Mouse (Mus musculus) embryonic facial prominence, embryonic 12.5 days (tissue): Measurements from ENCODE around the gene Tmem45a. TPM values are rescaled to one million over a fixed set of nuclear protein-coding genes. Genes with fewer than 3 reads are reported as not detected.

Source experiments
- ATAC-seq: fragments of 200-750 bp; cut with Nextera tagmentation; 2 replicates; pipeline ENCODE4 v1.8.0; 2017; ENCODE audit not compliant: insufficient number of reproducible peaks, insufficient read depth, low FRiP score, low TSS enrichment
- H3K27ac ChIP-seq: fragments of 300-500 bp; sonication (generic); 2 replicates; pipeline ENCODE4 v1.5.1; 2016; ENCODE audit warnings: mild to moderate bottlenecking
- H3K27me3 ChIP-seq: fragments of 300-500 bp; sonication (generic); 2 replicates; pipeline ENCODE4 v1.6.1; 2016; ENCODE audit warnings: mild to moderate bottlenecking, moderate library complexity
- H3K36me3 ChIP-seq: fragments of 300-500 bp; sonication (generic); 2 replicates; pipeline ENCODE4 v1.6.1; 2016; ENCODE audit warnings: mild to moderate bottlenecking
- H3K4me1 ChIP-seq: fragments of 300-500 bp; sonication (generic); 2 replicates; pipeline ENCODE4 v1.6.1; 2016
- H3K4me2 ChIP-seq: fragments of 300-500 bp; sonication (generic); replicated peaks from 2 replicates; pipeline ENCODE4 v1.6.1; 2016; ENCODE audit warnings: mild to moderate bottlenecking, moderate library complexity
- H3K4me3 ChIP-seq: fragments of 300-500 bp; sonication (generic); 2 replicates; pipeline ENCODE4 v1.5.1; 2016; ENCODE audit warnings: mild to moderate bottlenecking
- H3K9ac ChIP-seq: fragments of 300-500 bp; sonication (generic); 2 replicates; pipeline ENCODE4 v1.6.1; 2016; ENCODE audit warnings: mild to moderate bottlenecking, moderate library complexity
- H3K9me3 ChIP-seq: fragments of 300-500 bp; sonication (generic); 2 replicates; pipeline ENCODE4 v1.6.1; 2016; ENCODE audit warnings: mild to moderate bottlenecking, moderate library complexity
- WGBS: fragments of 180-500 bp; shearing (Covaris S2); methylation state at CpG from one replicate; pipeline ENCODE4 v1.1.7; 2016; 5-methylcytosine and 5-hydroxymethylcytosine counted together
- polyA plus RNA-seq: library from polyadenylated mRNA; unstranded; fragments of >200 nt; fragmentation: Nextera tagmentation; extraction: Ambion mirVana; gene quantifications from 2 replicates; pipeline ENCODE4 v1.2.1, GENCODE M21; 2016

The Tmem45a gene
- polyA plus RNA-seq, 1 experiment from 2014 or later: 23.3 TPM

DNA sequence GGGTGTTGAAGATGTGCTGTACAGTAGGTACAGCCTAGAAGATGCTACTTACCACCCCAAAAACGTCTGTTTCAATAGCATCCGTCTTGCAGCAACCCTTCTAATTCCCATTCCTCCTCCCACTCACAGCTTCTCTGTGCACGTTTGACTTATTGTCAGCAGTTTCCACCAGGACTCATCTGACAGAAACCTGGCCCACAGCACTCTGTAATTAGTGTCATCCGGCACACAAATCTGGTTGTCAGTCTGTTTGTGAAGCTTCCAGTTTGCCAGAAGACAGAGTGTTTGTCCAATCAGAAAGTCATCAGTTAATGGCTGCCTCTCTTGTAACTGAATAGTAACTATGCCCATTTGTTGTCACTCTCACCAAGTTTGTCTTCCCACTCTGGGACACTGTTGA is 18.4 kb downstream of the Tmem45a start:
- Histone ChIP-seq H3K4me1 (no peaks in the 10 kb centered on the region), H3K27me3 (no peaks in the 10 kb centered on the region), H3K9ac (no peak overlapping the region), H3K4me2 (no peak overlapping the region), H3K36me3 (no peaks in the 10 kb centered on the region), H3K4me3 (no peak overlapping the region), H3K27ac (no peak overlapping the region), H3K9me3 (no peaks in the 10 kb centered on the region)
- no peak for ATAC-seq
- WGBS: 69% methylated on average over 4 of the region's 4 CpGs

DNA sequence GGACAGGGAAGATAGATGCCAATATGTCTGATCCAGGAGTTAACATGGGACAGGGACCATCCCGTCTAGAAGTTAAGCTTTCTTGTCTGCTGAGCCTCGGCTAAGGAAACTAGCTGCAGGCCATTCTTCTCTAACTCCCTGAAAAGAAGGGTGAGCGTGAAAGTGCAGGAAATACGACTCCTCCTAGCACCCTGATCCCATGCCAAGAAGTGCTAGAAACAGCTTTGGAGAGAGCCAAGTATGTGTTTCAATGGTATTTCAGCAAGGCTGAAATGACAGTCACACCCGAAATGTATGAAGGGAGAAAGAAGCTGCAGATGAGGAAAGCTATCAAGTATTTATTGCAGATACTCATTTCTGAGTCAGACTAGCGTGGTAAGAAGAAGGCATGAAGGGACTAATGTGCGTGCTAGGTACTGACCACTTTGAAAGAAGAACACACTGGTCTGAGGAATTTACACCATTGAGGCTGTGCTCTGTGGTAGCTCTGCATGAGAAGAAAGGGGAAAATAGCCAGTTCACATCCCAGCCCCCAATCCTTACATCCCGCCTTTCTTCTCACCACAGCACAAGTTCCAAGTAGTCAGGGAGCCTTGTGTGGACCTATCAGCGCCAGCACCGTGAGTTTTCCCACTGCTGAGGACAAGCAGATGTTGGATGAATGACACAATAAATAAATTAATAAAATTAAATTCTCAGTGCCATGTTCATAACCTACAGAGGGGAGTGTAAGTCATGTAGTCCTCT is 33.0 kb downstream of the Tmem45a start:
- Histone ChIP-seq H3K27ac (no peak overlapping the region), H3K4me1 (no peaks in the 10 kb centered on the region), H3K27me3 (no peaks in the 10 kb centered on the region), H3K9ac (no peak overlapping the region), H3K9me3 (no peaks in the 10 kb centered on the region), H3K4me2 (no peak overlapping the region), H3K4me3 (no peak overlapping the region), H3K36me3 (no peaks in the 10 kb centered on the region)
- whole genome bisulfite sequencing: 57% methylated on average over 10 of the region's 10 CpGs
- no peak for ATAC-seq

DNA sequence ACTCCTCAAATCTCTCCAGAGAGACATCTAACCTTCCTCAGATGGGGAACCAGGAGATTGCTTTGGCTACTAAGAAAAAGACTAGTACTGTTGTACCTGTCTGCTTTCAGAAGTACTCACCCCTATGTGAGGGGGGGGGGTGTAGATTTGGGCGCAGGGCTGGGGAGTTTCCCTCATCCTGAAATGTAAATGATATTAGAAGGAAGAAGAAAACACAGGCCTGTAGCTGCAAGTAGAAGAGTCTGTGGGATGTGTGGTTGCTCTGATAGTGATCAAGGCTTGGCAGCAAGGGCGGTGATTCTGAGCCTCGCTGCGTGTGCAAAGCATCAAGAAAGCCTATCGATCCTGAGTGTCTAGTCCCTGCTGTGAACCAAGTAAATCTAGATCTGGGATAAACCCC is 43.0 kb downstream of the Tmem45a start:
- Histone ChIP-seq H3K4me3 (no peak overlapping the region), H3K27me3 (no peaks in the 10 kb centered on the region), H3K36me3 (no peaks in the 10 kb centered on the region), H3K4me2 (no peak overlapping the region), H3K9ac (no peak overlapping the region), H3K27ac (no peak overlapping the region), H3K9me3 (no peaks in the 10 kb centered on the region), H3K4me1 (no peaks in the 10 kb centered on the region)
- 93% methylated on average over 5 of the region's 5 CpGs for WGBS
- ATAC-seq: no peak

DNA sequence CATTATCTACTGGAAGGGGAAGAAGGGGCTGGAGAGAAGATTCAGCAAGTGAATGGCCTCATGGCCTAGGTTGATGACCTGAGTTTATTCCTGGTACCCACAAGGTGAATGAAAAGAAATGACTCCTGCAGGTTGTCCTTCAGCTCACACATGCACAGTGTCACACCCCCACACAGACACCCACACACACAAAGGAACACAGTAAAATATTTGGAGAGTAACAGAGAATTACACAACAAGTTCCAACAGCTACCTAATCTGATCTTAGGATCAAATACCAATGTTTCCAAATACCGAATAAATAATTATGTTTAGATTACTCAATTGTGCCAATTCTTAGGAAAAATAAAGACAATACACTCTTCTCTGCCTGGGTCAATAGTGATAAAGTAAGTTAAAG is 52.7 kb downstream of the Tmem45a start:
- Histone ChIP-seq H3K4me2 (no peak overlapping the region), H3K27ac (no peak overlapping the region), H3K4me3 (no peak overlapping the region), H3K36me3 (no peaks in the 10 kb centered on the region), H3K27me3 (no peaks in the 10 kb centered on the region), H3K9ac (no peak overlapping the region), H3K4me1 (no peaks in the 10 kb centered on the region), H3K9me3 (no peaks in the 10 kb centered on the region)
- ATAC-seq: no peak
- WGBS: 88% methylated on average over 1 of the region's 1 CpGs

DNA sequence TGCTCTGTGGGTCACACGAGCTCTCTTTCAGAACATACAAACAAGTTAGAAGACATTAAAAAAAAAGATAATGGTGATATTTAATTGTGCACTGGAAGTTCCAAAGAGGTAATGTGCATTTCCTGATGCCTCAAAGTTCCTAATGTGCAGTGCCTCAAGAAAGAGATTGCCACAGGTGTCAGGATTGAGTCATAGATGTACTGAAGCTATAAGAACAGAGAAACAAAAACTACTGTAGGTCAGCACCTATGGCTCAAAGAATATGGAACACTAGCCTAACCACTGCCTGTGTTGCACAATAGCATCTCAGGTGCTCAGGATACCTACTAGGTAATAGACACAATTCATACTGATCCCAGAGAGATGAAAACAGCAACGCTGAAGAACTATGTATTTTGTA is 54.0 kb downstream of the Tmem45a start:
- Histone ChIP-seq H3K27ac (no peak overlapping the region), H3K9ac (no peak overlapping the region), H3K36me3 (no peaks in the 10 kb centered on the region), H3K4me3 (no peak overlapping the region), H3K4me2 (no peak overlapping the region), H3K4me1 (no peaks in the 10 kb centered on the region), H3K27me3 (no peaks in the 10 kb centered on the region), H3K9me3 (no peaks in the 10 kb centered on the region)
- 92% methylated on average over 2 of the region's 2 CpGs for WGBS
- no peak for ATAC-seq

DNA sequence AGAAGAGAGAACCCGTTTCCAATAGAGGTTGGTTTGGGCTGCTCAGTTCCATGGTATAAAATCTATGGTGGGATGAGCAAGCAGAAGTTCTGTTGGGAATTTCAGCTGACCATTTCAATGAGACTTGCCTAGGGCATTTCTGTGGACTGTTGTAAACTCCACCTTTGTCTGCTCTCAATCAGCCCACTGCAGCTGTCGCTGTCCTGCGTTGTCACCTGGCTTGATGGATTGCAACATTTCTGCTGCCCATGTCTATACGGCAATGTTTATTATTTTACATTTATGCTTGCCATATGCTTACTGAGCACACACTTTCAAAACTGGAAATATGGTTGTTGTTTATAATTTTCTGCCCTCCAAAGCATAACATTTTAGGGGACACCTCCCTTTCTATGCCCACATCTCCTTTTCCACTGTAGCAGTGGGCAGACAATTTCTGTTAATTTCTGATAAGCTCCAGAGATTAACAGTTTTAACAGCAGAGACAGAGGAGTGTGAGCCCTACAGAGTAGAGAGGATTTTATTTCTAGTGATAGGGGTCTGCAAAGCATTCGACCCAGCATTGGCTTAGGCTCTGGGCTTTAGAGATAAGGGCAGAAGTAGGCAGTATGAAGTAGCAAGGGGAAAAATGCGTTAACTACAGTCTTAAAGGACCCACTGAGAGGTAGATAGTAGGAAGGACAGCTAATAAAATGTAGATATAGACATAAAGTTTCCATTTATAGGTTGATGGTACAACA is 84.4 kb downstream of the Tmem45a start:
- no peak overlapping the region for H3K4me2 ChIP-seq
- no peak for ATAC-seq
- no peak overlapping the region for H3K4me3 ChIP-seq
- no peaks in the 10 kb centered on the region for H3K4me1 ChIP-seq
- no peaks in the 10 kb centered on the region for H3K36me3 ChIP-seq
- 81% methylated on average over 6 of the region's 6 CpGs for WGBS
- H3K27me3 ChIP-seq: no peaks in the 10 kb centered on the region
- no peak overlapping the region for H3K27ac ChIP-seq
- no peaks in the 10 kb centered on the region for H3K9me3 ChIP-seq
- H3K9ac ChIP-seq: no peak overlapping the region

DNA sequence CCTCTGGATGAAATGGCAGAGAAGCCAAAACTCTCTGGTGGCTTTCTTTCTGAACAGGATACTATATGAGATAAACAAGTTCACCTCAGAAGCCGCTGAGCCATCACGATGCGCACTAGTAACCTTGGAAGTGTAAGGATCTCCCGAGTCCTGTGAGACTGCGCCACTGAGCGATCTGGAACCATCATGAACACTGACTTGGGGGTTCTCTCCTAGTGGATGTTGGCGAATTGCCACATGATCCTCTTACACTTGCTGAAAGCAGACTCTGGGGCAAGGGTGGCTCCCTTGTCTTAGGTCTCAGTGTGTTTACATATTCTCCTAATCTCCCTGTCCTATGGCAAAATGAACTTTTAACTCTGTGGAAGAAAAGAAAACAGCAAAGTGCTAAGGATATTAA is 85.0 kb downstream of the Tmem45a start:
- WGBS: 89% methylated on average over 7 of the region's 7 CpGs
- no peak overlapping the region for H3K4me2 ChIP-seq
- H3K27me3 ChIP-seq: no peaks in the 10 kb centered on the region
- H3K36me3 ChIP-seq: no peaks in the 10 kb centered on the region
- ATAC-seq: no peak
- H3K4me1 ChIP-seq: no peaks in the 10 kb centered on the region
- no peaks in the 10 kb centered on the region for H3K9me3 ChIP-seq
- no peak overlapping the region for H3K4me3 ChIP-seq
- no peak overlapping the region for H3K9ac ChIP-seq
- H3K27ac ChIP-seq: no peak overlapping the region

DNA sequence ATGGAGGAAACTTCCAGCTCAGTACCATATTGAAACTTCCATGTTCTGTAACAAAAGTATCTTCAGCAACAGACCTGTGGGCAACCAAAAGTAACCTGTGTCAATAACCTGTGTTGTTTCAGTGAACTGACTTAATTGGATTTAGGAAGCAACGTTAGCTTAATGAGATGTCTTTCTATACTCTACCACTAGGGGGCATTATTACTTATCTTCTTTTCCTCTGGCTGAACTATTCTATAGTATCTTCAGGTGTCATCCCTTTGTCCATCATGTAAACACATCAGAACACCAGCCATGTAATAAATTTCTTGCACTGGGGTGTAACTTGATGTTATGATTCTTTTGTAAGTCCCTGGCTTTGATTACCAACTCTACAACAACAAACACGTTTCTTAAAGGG is 85.5 kb downstream of the Tmem45a start:
- Histone ChIP-seq H3K4me1 (no peaks in the 10 kb centered on the region), H3K4me2 (no peak overlapping the region), H3K9ac (no peak overlapping the region), H3K27ac (no peak overlapping the region), H3K36me3 (no peaks in the 10 kb centered on the region), H3K4me3 (no peak overlapping the region), H3K27me3 (no peaks in the 10 kb centered on the region), H3K9me3 (no peaks in the 10 kb centered on the region)
- no peak for ATAC-seq
- WGBS: 36% methylated on average over 2 of the region's 2 CpGs

DNA sequence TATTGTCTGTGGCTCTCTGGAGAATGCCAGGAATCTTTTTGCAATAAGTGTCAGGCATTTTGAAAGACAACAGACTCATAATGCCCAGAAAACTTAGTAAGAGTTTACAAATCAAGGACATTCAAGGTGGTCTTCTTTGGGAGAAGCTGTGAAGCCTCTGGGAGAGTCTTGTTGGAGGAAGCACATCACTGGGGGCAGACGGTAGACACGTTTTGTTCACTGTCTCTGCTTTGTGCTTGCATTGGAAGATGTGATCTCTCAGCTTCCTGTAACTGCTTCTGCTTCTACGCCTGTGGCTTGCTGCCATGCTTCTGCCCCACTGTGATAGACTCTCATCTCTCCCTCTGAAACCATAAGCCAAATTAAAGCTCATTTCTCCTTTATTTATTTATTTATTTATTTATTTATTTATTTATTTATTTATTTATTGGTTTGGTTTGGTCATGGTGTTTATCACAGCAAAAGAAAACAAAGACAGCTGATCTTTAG is 86.4 kb downstream of the Tmem45a start:
- H3K27me3 ChIP-seq: no peaks in the 10 kb centered on the region
- 84% methylated on average over 3 of the region's 3 CpGs for WGBS
- H3K4me3 ChIP-seq: no peak overlapping the region
- no peak overlapping the region for H3K4me2 ChIP-seq
- H3K27ac ChIP-seq: no peak overlapping the region
- H3K36me3 ChIP-seq: no peaks in the 10 kb centered on the region
- no peak for ATAC-seq
- H3K9ac ChIP-seq: no peak overlapping the region
- H3K9me3 ChIP-seq: no peaks in the 10 kb centered on the region
- no peaks in the 10 kb centered on the region for H3K4me1 ChIP-seq

DNA sequence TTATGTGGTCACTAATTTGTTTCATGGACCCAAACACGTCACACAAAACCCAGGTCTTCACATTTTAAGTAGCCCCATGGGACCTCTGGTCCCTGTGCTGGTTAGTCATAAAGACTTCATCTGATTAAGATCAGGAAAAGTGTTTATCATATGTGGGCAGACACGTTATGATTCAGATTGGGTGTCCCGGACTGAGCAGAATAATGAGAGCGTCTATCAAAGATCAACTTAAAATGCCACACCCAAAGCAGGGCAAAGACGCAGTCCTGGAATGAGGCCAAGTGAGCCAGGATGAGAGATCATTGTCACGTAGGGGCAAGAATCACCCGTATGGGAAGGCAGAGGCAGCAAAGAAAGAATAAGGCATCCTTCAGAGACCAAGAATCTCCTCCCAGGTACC is 87.1 kb downstream of the Tmem45a start:
- H3K36me3 ChIP-seq: no peaks in the 10 kb centered on the region
- H3K9me3 ChIP-seq: no peaks in the 10 kb centered on the region
- 78% methylated on average over 7 of the region's 7 CpGs for WGBS

DNA sequence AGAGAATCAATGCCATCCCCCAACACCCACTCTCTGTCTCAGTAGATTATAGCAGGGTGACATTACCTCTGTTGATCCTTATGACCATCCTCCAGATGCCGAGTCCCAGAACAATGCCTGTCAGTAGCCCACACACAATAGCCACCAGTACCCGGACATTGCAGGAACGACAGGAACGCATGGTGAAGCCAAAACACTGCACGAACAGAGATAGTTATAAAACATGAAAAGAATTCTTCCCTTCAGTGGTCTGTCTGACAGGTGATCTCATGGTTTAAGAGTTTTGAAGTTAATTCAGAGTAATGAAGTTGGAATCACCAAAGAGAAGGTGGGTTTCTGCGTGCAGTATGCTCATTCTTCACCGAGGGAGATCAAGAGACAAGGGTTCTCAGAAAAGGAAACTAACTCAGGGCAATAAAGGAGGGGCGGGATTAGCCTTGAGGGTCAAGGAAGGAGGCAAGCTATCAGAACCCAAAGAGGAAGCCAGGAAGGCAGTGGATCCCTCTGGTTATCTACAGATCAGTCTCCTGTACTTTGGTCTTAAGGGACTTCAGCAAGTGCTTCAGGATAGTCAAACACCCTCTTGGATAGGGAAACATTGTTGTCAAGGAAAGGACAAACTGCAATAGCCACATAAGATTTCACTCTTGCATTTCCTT is 90.4 kb downstream of the Tmem45a start, which contains the start of gene Adgrg7:
Adgrg7 (minus strand) TSS at position 375 of the 659 bp plus-strand sequence.
- no peaks in the 10 kb centered on the region for H3K36me3 ChIP-seq
- H3K4me3 ChIP-seq: no peak within 1 kb of the TSS
- H3K9me3 ChIP-seq: no peaks in the 10 kb centered on the region
- no peak within 1 kb of the TSS for H3K27ac ChIP-seq
- ATAC-seq: no peak
- no peaks in the 10 kb centered on the region for H3K4me1 ChIP-seq
- no peaks in the 10 kb centered on the region for H3K27me3 ChIP-seq
- no peak within 1 kb of the TSS for H3K9ac ChIP-seq
- no peak within 1 kb of the TSS for H3K4me2 ChIP-seq
- 78% methylated on average over 8 of the region's 8 CpGs for WGBS

More for the DNA sequence above, 87.1 kb downstream of the Tmem45a start:
- Histone ChIP-seq H3K9ac (no peak overlapping the region), H3K4me3 (no peak overlapping the region), H3K4me1 (no peaks in the 10 kb centered on the region), H3K4me2 (no peak overlapping the region), H3K27me3 (no peaks in the 10 kb centered on the region), H3K27ac (no peak overlapping the region)
- no peak for ATAC-seq
